Mouse (Mus musculus) forebrain, embryonic 15.5 days (tissue): ENCODE data around the gene Crcp. TPM values are rescaled to one million over a fixed set of nuclear protein-coding genes. Genes with fewer than 3 reads are reported as not detected.

Experiments
- ATAC-seq: fragments of 200-750 bp; cut with Nextera tagmentation; replicated peaks from 2 replicates; pipeline ENCODE4 v1.8.0; 2017; ENCODE audit warnings: mild to moderate bottlenecking, moderate TSS enrichment, moderate library complexity
- H3K27ac ChIP-seq: fragments of 300-500 bp; sonication (generic); replicated peaks from 2 replicates; pipeline ENCODE4 v1.5.1; 2015; ENCODE audit warnings: mild to moderate bottlenecking, inconsistent platforms
- H3K27me3 ChIP-seq: fragments of 300-500 bp; sonication (generic); 2 replicates; pipeline ENCODE4 v1.6.1; 2015; ENCODE audit warnings: inconsistent platforms
- H3K36me3 ChIP-seq: fragments of 300-500 bp; sonication (generic); 2 replicates; pipeline ENCODE4 v1.6.1; 2015; ENCODE audit warnings: mild to moderate bottlenecking, inconsistent platforms
- H3K4me1 ChIP-seq: fragments of 300-500 bp; sonication (generic); 2 replicates; pipeline ENCODE4 v1.6.1; 2015; ENCODE audit warnings: inconsistent platforms
- H3K4me2 ChIP-seq: fragments of 300-500 bp; sonication (generic); replicated peaks from 2 replicates; pipeline ENCODE4 v1.6.1; 2015; ENCODE audit warnings: mild to moderate bottlenecking, inconsistent platforms
- H3K4me3 ChIP-seq: fragments of 300-500 bp; sonication (generic); 2 replicates; pipeline ENCODE4 v1.5.1; 2015; ENCODE audit warnings: mild to moderate bottlenecking, inconsistent platforms
- H3K9ac ChIP-seq: fragments of 300-500 bp; sonication (generic); replicated peaks from 2 replicates; pipeline ENCODE4 v1.6.1; 2015; ENCODE audit warnings: mild to moderate bottlenecking, inconsistent platforms
- H3K9me3 ChIP-seq: fragments of 300-500 bp; sonication (generic); 2 replicates; pipeline ENCODE4 v1.6.1; 2016; ENCODE audit warnings: inconsistent platforms
- WGBS: fragments of 180-500 bp; shearing (Covaris S2); methylation state at CpG from one replicate; pipeline ENCODE4 v1.1.7; 2015; ENCODE audit warnings: mixed read lengths; 5-methylcytosine and 5-hydroxymethylcytosine counted together
- polyA plus RNA-seq: library from polyadenylated mRNA; unstranded; fragments of >200 nt; fragmentation: Nextera tagmentation; extraction: Ambion mirVana; gene quantifications from 2 replicates; pipeline ENCODE4 v1.2.1, GENCODE M21; 2015

The Crcp gene
- polyA plus RNA-seq, 1 experiment from 2014 or later = 72.9 TPM

DNA sequence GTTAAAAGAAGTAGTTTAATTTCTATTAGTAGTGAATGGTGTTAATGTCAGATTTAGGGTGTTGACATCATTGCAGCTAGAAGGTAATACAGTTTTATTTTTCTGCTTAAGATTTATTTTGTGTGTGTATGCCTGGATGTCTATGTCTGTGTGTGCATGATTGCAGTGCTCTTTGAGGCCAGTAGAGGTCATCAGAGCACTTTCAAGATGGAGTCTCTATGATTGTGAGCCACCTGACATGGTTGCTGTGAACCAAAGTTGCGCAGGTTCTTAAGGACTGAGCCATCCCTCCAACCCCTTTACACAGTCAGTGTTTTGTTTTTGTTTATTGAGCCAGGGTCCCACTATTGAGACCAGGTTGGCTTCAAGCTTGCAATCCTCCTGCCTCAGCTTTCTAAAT, 36.5 kb downstream of the Crcp start:
- WGBS = 87% methylated on average over 1 of the region's 1 CpGs

DNA sequence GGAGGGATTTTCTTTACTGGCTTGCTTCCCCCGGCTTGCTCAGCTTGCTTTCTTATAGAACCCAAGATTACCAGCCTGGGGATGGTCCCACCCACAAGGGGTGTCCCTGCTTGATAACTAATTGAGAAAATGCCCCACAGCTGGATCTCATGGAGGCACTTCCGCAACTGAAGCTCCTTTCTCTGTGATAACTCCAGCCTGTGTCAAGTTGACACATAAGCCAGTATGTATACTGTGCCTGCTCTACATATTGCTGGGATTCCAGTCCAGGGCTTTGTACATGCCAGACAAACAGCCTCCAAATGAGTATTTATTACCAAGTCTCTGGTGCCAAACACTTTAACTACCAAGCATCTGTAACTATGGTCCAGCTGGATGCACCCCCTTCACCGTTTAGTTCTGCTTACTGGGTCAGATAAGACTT, 38.8 kb downstream of the Crcp start:
- Histone ChIP-seq H3K27me3 (no peaks in the 10 kb centered on the region), H3K9ac (no peak overlapping the region), H3K27ac (no peak overlapping the region), H3K4me1 (no peaks in the 10 kb centered on the region), H3K4me2 (no peak overlapping the region), H3K9me3 (no peaks in the 10 kb centered on the region), H3K36me3 (no peaks in the 10 kb centered on the region), H3K4me3 (no peak overlapping the region)
- 81% methylated on average over 3 of the region's 3 CpGs for WGBS
- ATAC-seq = no peak

More for the DNA sequence above, 36.5 kb downstream of the Crcp start:
- Histone ChIP-seq H3K27ac (no peak overlapping the region), H3K27me3 (no peaks in the 10 kb centered on the region), H3K36me3 (peaks cover 6% of the 10 kb centered on the region), H3K4me3 (no peak overlapping the region), H3K9me3 (no peaks in the 10 kb centered on the region), H3K4me1 (no peaks in the 10 kb centered on the region), H3K4me2 (no peak overlapping the region), H3K9ac (no peak overlapping the region)
- ATAC-seq = no peak

DNA sequence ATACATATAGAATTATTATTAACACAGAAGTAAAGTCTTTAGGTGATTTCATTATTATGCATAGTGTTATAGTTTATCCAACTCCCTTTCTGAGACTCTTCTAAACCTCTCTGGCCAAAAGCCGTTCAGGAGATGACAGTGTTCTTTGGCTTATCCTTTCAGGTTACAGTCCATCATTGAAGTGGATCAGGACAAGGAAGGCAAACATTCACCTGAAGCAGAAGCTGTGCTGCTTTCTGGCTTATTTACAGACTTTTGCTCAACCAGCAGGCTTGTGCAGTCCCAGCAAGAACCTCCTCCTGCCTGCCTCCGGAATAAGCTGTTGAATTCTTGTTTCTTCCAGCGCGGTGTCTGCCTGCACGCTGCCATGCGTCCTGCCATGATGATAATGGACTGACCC, 43.9 kb downstream of the Crcp start, which contains the start of gene Tpst1:
Gene Tpst1, plus strand, starts transcription at position 301 of the 400 bp plus-strand sequence.
- H3K4me3 ChIP-seq = no peak within 1 kb of the TSS
- WGBS = 92% methylated on average over 6 of the region's 6 CpGs
- no peaks in the 10 kb centered on the region for H3K36me3 ChIP-seq
- H3K4me2 ChIP-seq = no peak within 1 kb of the TSS
- H3K27ac ChIP-seq = no peak within 1 kb of the TSS
- no peak within 1 kb of the TSS for H3K9ac ChIP-seq
- no peak for ATAC-seq
- H3K4me1 ChIP-seq = no peaks in the 10 kb centered on the region
- H3K27me3 ChIP-seq = no peaks in the 10 kb centered on the region
- H3K9me3 ChIP-seq = no peaks in the 10 kb centered on the region

DNA sequence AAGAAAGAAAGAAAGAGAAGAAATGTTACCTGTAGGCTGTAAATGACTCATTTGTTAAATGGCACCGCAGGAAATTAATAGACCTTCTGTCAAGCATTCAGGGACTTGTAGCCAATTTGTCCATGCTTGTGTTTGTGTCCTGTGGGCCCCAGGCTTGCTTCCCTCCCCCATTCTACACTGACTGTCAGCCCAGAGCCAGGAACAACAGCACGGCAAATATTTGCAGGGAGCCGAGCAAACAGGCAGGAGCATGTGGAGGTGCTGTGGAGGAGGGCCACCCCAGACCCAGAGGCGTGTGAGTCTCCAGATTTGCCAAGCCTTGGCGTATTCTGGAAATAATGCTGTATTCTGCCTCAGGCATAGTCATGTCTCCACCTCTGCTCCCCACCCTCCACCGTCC, 45.4 kb downstream of the Crcp start:
- H3K27me3 ChIP-seq = no peaks in the 10 kb centered on the region
- peaks cover 5% of the 10 kb centered on the region; the same call in 1 of the 2 replicates for H3K4me1 ChIP-seq
- H3K9me3 ChIP-seq = no peaks in the 10 kb centered on the region
- no peak overlapping the region for H3K4me2 ChIP-seq
- H3K36me3 ChIP-seq = no peaks in the 10 kb centered on the region
- WGBS = 78% methylated on average over 6 of the region's 6 CpGs
- ATAC-seq = no peak
- no peak overlapping the region for H3K9ac ChIP-seq
- no peak overlapping the region for H3K4me3 ChIP-seq
- no peak overlapping the region for H3K27ac ChIP-seq

DNA sequence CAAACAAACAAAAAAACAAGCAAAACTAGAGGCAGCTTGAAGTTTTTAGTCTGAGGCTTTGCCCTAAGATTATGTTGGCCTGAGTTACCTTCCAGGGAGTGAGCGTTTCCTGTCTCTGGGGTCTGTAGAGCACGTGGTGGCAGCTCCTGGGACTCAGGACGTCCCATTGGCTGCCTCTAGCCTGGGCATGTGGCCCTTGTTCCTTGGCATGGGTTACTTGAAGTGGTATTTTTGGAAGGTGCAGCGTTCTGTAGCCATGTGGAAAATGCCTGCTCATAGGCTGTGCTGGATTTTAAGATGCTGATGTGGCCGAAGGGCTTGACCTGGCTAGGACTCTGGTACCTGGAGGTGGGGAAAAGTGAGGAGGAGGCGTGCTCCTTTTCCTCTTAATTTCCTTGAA, 47.3 kb downstream of the Crcp start:
- WGBS = 76% methylated on average over 6 of the region's 6 CpGs
- H3K27ac ChIP-seq = no peak overlapping the region
- H3K27me3 ChIP-seq = no peaks in the 10 kb centered on the region
- no peak overlapping the region for H3K4me2 ChIP-seq
- H3K36me3 ChIP-seq = peaks cover 2% of the 10 kb centered on the region; the same call in 1 of the 2 replicates
- no peak for ATAC-seq
- H3K4me3 ChIP-seq = no peak overlapping the region
- no peak overlapping the region for H3K9ac ChIP-seq
- peaks cover 16% of the 10 kb centered on the region for H3K4me1 ChIP-seq
- H3K9me3 ChIP-seq = peaks cover 1% of the 10 kb centered on the region; the same call in 1 of the 2 replicates

DNA sequence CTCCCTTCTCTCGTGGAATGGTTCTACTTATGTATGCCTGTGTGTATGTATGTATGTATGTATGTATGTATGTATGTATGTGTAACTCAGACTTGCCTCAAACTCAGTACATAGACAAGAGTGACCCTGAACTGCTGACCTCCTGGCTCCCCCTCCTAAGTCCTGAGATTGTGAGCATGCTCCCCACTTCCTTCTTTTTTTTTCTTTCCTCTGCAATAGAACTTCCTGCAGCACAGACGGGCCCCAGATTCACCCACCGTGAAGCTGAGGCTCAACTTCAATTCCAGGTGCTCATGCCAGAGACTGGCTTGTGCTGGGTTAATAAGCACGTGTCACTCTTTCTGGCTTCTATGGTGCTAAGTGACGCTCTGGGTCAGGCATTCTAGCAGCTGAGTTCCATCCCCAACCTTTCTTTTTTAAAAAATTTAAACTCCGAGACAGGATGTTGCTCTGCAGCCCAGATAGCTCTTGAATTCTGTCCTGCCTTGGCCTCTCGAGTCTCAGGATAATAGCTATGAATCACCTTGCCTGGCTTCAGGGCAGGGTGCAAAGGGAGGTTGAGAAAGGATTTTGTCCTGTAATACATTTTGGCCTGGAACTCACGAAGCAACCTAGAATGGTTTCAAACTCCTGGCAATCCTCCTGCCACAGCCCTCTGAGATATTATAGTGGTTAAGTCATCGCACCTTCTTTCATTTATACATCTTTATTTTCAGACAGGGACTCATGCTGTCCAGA, 49.2 kb downstream of the Crcp start:
- WGBS = 82% methylated on average over 9 of the region's 9 CpGs
- H3K27me3 ChIP-seq = no peaks in the 10 kb centered on the region
- peaks cover 4% of the 10 kb centered on the region; the same call in 1 of the 2 replicates for H3K9me3 ChIP-seq
- peaks cover 4% of the 10 kb centered on the region; the same call in 1 of the 2 replicates for H3K36me3 ChIP-seq
- 0 out of 2 replicates have a peak overlapping the region, but pooled peaks have one; percentile 61 for H3K4me2 ChIP-seq
- H3K4me1 ChIP-seq = peaks cover 16% of the 10 kb centered on the region
- H3K27ac ChIP-seq = no peak overlapping the region; the same call in 1 of the 2 replicates
- ATAC-seq = no peak
- peak overlapping the region; percentile 63 for H3K4me3 ChIP-seq
- no peak overlapping the region for H3K9ac ChIP-seq

DNA sequence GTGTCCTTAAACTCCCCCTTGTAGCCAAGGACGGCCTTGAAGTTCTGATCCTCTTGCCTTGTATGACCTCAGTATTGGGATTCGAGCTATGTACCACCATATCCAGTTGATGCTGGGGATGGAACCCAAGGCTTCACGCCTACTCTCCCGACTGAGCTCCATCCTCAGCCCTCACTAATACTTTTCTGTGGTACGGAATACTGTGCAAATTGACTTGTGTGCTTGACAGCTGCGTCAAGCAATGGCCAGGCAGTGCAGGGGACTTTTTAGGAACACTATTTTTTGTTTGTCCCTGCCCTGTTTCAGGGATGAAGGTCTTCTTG, 49.7 kb downstream of the Crcp start:
- H3K27me3 ChIP-seq = no peaks in the 10 kb centered on the region
- WGBS = 38% methylated on average over 6 of the region's 6 CpGs
- peak overlapping the region; percentile 61 for H3K4me2 ChIP-seq
- ATAC-seq = peak; percentile 48
- peaks cover 4% of the 10 kb centered on the region; the same call in 1 of the 2 replicates for H3K36me3 ChIP-seq
- H3K4me1 ChIP-seq = peaks cover 16% of the 10 kb centered on the region
- peak overlapping the region; percentile 75 for H3K9ac ChIP-seq
- peak overlapping the region; percentile 75 for H3K27ac ChIP-seq
- peak overlapping the region; percentile 63 for H3K4me3 ChIP-seq
- peaks cover 4% of the 10 kb centered on the region; the same call in 1 of the 2 replicates for H3K9me3 ChIP-seq

DNA sequence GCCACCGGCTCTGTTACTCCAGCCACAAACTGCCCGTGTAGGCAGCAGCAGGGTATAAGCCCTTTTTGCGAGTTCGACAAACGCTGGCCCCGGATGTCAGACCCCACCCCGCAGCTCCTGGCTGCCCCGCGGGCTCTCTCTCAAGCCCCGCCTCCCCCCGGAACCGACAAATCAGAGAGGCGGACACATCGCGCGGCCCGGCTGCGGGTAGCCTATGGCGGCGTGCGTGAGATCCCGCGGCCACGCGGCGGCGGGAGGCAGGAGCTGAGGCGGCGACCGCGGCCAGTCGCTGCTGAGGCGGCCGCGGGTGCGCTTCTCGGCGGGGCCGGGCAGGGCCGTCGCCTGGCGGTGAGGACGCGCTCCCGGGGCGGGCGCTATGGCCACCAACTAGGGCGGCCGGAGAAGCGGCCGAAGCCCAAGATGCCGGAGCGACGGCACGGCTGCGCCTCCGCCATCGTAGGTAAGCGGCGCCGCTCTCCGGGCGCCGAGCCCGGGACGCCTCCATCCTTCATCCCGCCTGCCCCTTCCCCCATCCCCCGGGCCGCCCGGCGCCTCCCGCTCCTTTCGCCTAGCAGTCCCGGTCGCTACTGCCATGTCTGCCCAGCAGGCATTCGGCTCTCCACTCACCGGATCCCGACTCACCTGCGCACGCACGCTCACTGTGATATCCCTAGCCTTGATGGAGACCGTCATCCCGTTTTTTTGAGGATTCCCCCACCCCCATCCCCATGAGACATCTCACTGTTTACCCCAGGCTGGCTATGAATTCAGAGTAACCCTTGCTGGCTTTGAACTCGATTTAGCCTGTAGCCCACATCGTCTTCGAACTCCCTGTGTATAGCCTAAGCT, 50.3 kb downstream of the Crcp start:
- H3K4me3 ChIP-seq = peak overlapping the region; percentile 63
- peak; percentile 99 for ATAC-seq
- H3K27me3 ChIP-seq = no peaks in the 10 kb centered on the region
- H3K4me1 ChIP-seq = peaks cover 16% of the 10 kb centered on the region
- H3K9me3 ChIP-seq = peaks cover 4% of the 10 kb centered on the region; the same call in 1 of the 2 replicates
- H3K36me3 ChIP-seq = peaks cover 4% of the 10 kb centered on the region; the same call in 1 of the 2 replicates
- under 1% methylated on average over 85 of the region's 86 CpGs for WGBS
- H3K4me2 ChIP-seq = peak overlapping the region; percentile 61
- peak overlapping the region; percentile 75 for H3K9ac ChIP-seq
- H3K27ac ChIP-seq = peak overlapping the region; percentile 75

DNA sequence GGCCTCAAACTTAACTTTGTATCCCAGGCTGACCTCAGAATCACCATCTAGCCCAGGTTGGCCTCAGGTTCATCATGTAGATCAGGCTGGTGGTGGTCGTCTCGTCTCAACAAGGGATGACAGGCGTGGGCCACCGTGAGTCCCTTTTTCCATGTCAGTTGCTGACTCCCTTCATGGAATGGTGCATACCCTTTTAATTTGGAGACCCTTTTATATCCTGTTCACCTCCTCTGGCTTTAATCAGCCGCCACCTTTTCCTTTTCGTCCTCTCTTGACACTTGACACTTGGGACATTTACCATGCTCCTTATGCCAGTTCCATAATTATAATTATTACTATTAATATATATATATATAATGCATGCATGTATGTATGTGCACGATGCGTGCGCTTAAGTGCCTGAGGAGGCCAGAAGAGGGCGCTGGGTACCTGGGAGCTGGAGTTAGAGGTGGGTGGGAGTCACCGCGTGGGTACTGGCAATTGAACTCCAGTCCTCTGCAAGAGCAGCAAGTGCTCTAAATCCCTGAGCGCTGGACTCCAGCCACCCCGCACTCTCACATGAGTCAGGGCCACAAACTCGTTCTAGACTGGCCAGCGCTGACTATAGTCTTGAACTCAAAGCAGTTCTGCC, 51.1 kb downstream of the Crcp start:
- peak overlapping the region; percentile 75 for H3K9ac ChIP-seq
- peaks cover 4% of the 10 kb centered on the region; the same call in 1 of the 2 replicates for H3K36me3 ChIP-seq
- H3K4me1 ChIP-seq = peaks cover 16% of the 10 kb centered on the region
- H3K4me2 ChIP-seq = peak overlapping the region; percentile 61
- H3K27me3 ChIP-seq = no peaks in the 10 kb centered on the region
- peaks cover 4% of the 10 kb centered on the region; the same call in 1 of the 2 replicates for H3K9me3 ChIP-seq
- H3K4me3 ChIP-seq = peak overlapping the region; percentile 63
- 74% methylated on average over 16 of the region's 16 CpGs for WGBS
- ATAC-seq = 0 out of 2 replicates have a peak, but pooled peaks have one; percentile 1
- H3K27ac ChIP-seq = no peak overlapping the region

DNA sequence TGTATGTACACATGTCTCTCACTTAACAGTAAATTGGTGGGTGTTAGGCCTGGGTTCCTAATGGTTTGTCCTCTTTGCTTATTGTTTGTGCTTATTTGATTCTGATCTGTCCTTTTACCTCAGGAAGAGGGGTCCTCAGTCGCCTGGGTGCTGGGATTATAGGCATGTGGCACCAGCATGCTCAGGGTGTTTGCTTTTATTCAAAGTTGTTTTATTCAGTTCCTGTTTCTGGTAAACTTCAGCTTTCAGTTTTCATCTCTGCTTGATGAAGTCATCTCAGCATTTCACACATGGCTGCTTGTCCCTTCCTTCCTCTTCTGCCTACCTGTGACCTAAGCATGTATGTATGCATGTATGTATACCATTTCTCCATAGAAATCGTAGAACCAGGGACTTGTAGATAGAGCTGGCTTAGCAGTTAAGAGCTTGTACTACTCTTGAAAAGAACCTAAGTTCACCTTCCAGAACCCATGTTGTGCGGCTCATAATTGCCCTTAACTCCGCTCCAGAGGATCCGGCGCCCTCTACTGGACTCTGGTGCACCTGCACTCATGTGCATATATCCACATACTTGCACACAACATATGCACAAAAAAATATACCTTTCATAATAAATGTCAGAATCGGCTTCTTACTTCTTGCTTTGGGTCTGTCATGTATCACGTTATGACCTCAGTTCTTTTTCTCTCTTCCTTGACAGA, 52.2 kb downstream of the Crcp start:
- Histone ChIP-seq H3K27me3 (no peaks in the 10 kb centered on the region), H3K4me1 (peaks cover 16% of the 10 kb centered on the region), H3K27ac (no peak overlapping the region), H3K4me3 (no peak overlapping the region), H3K36me3 (peaks cover 7% of the 10 kb centered on the region), H3K9ac (no peak overlapping the region), H3K4me2 (no peak overlapping the region), H3K9me3 (peaks cover 4% of the 10 kb centered on the region; the same call in 1 of the 2 replicates)
- WGBS = 97% methylated on average over 8 of the region's 8 CpGs
- no peak for ATAC-seq

DNA sequence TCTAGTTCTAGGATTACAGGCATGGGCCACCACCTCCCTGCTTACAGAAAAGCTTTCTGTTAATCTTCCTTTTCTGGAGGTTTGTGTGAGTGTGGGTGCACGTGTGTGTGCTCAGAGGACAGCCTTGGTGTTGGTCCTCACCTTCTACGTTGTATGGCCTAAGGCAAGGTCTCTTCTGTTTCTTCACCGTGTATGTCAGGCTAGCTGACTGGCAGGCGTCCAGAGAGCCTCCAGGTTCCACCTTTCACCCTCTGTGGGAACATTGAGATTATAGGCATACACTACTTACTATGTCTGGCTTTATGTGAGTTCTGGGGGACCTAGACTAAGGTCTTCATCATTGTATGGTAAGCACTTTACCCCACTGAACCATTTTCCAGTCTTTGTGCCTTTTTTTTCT, 53.3 kb downstream of the Crcp start:
- H3K4me2 ChIP-seq = no peak overlapping the region
- 75% methylated on average over 4 of the region's 4 CpGs for WGBS
- peaks cover 4% of the 10 kb centered on the region; the same call in 1 of the 2 replicates for H3K9me3 ChIP-seq
- no peak overlapping the region for H3K27ac ChIP-seq
- H3K4me1 ChIP-seq = peaks cover 16% of the 10 kb centered on the region
- no peak overlapping the region for H3K4me3 ChIP-seq
- H3K36me3 ChIP-seq = peaks cover 7% of the 10 kb centered on the region
- ATAC-seq = no peak
- no peaks in the 10 kb centered on the region for H3K27me3 ChIP-seq
- H3K9ac ChIP-seq = no peak overlapping the region
